Mouse (Mus musculus) v-Abl transformed pro-B cells (cell line): ENCODE data around the gene Pdzd2.

Experiments
- in situ Hi-C, 2 experiments: fragments of 400-800 bp; cut with MboI; formaldehyde crosslinking; loops; one replicate each; pipeline ENCODE4 v1.15.1; 2025; ENCODE audit not compliant: unreplicated experiment in 2 of 2

The Pdzd2 gene

DNA sequence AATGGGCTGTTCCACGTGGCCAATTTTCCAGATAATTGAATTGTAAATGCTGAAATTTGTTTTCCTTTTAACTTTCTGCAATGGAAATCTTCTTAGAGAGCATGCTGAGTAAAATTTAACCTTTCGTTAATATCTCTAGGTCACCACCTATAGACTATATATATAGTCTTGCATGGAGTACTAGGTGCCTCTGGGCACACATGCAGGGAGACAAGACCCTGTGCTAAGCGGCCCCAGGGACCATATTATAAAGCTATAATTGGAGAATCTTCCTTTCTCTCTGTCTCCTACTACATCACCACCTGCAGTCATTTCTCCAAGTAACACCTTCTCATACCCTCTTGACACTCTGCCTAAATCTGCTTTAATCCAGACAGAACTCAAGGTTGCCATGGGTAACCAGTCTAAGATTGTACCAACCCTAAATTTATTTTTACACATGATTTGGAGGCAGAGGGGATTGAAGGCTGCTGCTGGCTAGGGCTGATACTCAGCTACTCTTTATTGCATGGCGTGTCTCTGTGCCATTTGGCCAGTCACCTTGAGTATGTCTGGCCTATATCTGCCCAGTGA, 152.8 kb downstream of the Pdzd2 start:
- in situ Hi-C loops, result loop anchor here (5.0 kb wide), 1 partner anchor 205 kb away; no protein-coding TSS in a partner anchor

- in situ Hi-C loops, result loop anchor here (5.0 kb wide), 1 partner anchor 206 kb away; no protein-coding TSS in a partner anchor
These were observed 153.6 kb downstream of the Pdzd2 start for GRCm38 (mm10) chr15:12586154-12586553.

- in situ Hi-C loops, result no loop called here
These were observed 156.7 kb downstream of the Pdzd2 start for GRCm38 (mm10) chr15:12583051-12583450.

DNA sequence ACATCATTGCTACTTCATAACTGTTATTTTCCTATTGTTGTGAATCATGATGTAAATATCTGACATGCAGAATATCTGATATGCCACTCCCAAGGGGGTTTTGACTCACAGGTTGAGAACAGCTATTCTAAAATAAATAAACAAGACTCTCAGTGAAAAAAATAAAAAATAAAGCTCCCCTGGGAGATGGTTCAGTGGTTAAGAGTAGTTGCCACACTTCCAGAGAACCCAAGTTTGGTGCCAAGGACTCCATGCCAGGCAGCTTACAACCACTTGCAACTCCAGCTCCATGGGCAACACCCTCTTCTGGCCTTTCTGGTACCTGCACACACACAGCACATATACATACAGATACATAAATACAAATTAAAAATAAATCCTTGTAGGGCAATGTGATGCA, 157.3 kb downstream of the Pdzd2 start:
- in situ Hi-C loops, result no loop called here

DNA sequence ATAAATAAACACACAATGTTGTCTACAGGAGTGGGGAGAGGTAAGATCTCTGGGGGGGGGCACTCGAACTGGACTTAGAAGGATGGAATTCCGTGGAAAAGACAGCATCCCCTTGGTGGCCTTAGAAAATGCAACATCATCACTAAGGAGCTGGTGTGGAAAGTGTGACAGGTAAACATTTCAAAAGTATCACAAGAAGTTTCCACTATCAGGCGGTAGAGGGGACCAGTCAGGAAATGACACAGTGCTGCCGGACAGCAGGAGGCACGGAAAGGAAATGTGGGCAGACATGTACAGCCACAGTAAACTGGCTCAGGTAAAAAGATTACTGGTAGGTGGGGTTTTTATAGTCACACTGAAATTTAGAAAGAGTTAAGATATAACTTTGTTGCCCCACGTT, 160.5 kb downstream of the Pdzd2 start:
- in situ Hi-C loops, result loop anchor here (5.0 to 10.0 kb wide), 3 partner anchors 207 to 604 kb away; no protein-coding TSS in a partner anchor

DNA sequence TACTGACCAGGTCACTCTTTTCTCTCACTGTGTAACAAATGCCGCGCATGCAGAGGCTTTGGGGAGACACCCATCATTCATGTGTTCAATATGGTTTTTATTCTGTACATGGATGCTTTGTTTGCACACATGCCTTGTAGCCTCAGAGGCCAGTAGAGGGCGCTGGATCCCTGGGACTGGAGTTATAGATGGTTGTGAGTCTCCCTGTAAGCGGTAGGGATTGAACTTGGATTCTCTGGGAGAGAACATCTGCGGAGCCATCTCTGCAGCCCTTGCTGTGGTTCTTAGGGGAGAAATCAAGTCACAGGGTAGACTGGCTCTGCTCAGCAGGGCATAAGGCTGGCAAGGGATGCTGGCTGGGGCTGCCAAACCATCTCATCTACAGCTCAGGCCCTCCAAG, 161.4 kb downstream of the Pdzd2 start:
- in situ Hi-C loops, result loop anchor here (5.0 to 10.0 kb wide), 3 partner anchors 206 to 603 kb away; no protein-coding TSS in a partner anchor

GRCm38 (mm10) chr15:12577715-12578114, 162.0 kb downstream of the Pdzd2 start:
- in situ Hi-C loops, result loop anchor here (5.0 to 10.0 kb wide), 3 partner anchors 205 to 603 kb away; no protein-coding TSS in a partner anchor

DNA sequence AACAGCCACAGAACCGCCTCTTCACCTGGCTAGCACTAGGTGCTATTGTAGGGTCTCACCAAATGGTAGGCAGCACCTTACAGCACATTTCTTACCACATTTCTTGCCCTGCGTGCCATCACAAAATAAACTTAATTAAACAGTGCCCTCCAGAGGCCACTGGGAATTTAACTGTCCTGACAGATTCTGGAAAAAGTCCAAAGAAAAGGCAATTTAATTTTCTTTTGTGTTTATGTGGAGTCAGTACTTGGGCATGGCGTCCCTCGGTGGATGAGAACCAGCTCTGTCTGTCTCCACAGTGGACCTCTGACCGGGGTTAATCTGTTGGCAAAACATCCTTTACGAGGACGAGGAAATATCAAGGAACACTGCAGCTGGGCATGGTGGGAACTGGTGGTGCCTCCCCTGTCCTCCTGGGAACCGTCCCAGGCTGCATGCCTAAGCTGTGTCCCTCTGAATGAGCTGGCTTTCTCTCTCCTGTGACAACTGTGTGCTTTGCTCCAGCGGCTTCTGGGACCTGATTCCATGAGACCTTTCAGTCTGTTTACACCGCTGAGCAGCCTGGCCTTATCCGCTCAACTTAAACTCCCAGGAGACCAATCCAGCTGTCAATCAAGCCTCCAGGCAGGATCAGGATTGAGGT, 162.5 kb downstream of the Pdzd2 start:
- in situ Hi-C loops, result loop anchor here (5.0 to 10.0 kb wide), 3 partner anchors 205 to 602 kb away; no protein-coding TSS in a partner anchor

DNA sequence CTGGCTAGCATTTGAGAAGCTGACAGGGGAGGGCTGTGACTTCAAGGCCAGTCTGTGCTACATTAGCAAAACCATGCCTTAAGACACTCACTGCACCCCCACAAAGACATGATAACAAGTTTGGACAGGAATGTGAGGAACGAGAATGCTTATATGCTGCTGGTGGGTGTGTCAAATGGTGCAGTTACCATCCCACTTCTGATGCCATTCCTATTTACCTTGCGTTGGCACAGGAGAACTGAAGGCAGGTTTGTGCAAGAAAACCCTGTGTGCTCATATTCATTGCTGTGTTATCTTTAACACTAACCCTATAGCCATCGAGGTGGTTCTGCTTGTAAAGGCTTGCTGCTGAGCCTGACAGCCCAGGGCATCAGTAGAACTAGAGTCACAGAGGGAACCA, 166.1 kb downstream of the Pdzd2 start:
- in situ Hi-C loops, result loop anchor here (5.0 to 10.0 kb wide), 2 partner anchors 376 to 599 kb away; no protein-coding TSS in a partner anchor

- in situ Hi-C loops, result loop anchor here (5.0 to 10.0 kb wide), 2 partner anchors 374 to 596 kb away; no protein-coding TSS in a partner anchor
These were observed 168.6 kb downstream of the Pdzd2 start for GRCm38 (mm10) chr15:12571168-12571567.

DNA sequence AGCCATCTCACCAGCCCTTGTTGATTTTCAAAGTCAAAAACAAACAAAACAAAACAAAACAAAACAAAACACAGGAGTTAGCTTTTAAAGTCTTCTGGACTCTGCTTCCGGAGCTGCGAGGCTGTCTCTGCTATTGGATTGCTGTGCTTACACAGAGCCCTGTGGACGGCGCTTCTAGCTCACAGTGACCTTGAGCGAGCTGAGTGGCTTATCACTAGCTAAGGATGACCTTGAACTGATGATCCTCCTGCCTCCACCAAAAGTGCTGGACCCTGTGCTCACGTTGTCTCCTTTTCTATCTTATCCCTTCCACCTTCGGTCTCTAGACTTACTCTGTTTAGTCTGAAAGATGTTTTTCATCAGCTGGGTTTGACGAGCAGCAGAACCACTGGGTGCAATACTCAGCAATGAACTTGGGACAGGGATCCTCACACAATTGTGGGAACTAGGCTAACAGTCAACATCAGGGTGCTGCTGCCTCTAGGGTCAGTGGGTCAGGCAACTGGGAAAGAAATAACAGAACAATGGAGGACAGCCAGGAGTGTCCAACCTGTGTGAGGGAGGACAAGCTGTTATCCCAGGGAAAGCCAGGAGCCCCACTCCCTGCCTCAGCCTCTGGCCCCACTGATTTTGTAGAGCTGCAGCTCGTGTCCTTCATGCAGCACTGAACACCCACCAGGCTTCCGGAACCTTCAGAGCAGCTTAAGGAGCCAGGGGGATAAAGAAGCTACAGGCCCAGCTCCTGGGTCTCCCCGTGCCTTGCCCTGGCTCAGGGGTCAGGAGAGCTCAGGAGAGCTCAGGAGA, 172.9 kb downstream of the Pdzd2 start:
- in situ Hi-C loops, result loop anchor here in 1 of 2 experiments (10.0 kb wide), 1 partner anchor 452 kb away; the partner anchor contains the start of gene Zfr

- in situ Hi-C loops, result loop anchor here in 1 of 2 experiments (10.0 kb wide), 1 partner anchor 450 kb away; the partner anchor contains the start of gene Zfr
These were observed 174.4 kb downstream of the Pdzd2 start for GRCm38 (mm10) chr15:12565281-12565680.

GRCm38 (mm10) chr15:12560505-12560904, 179.2 kb downstream of the Pdzd2 start:
- in situ Hi-C loops, result loop anchor here in 1 of 2 experiments (10.0 kb wide), 1 partner anchor 446 kb away; the partner anchor contains the start of gene Zfr

GRCm38 (mm10) chr15:12557663-12558436, 181.9 kb downstream of the Pdzd2 start:
- in situ Hi-C loops, result no loop called here

GRCm38 (mm10) chr15:12553211-12553610, 186.5 kb downstream of the Pdzd2 start:
- in situ Hi-C loops, result no loop called here

DNA sequence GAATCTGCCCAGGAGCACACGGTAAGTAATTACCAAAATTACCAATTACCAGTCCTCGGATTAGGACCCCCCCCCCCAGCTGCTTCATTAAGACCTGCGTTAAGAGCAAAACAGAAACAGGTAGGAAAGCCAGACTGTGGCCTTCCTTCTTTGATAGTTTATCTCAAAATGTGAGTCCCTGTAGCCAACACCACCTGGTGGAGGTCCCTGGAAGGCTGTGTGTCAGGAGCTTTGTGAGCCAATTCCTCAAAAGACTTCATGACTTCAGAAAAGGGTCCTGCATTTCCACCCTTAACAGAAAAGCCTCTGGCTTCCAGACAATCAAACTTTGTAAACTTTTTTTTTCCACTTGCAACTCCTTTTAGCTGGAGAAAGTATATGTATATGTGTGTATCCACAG, 188.8 kb downstream of the Pdzd2 start:
- in situ Hi-C loops, result no loop called here

- in situ Hi-C loops, result no loop called here
These were observed 189.3 kb downstream of the Pdzd2 start for GRCm38 (mm10) chr15:12550376-12550775.

DNA sequence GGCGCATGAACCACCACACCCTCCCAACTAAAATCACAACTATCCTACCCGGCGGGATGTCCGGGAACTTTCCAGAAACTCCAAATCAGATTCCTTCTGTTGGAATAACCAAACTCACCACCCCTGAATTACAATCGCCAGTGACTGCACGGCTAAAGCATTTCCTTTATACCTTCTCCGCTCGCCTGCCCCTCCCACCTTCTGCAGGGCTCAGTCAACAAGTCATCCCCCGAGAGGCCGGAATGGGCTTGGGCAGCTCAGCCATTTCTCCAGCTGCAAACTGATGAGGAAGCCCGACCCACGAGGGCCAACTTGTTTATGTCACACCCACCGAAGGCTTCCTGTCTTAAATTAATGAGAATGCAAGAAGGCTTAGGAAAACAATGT, 189.8 kb downstream of the Pdzd2 start:
- in situ Hi-C loops, result no loop called here

DNA sequence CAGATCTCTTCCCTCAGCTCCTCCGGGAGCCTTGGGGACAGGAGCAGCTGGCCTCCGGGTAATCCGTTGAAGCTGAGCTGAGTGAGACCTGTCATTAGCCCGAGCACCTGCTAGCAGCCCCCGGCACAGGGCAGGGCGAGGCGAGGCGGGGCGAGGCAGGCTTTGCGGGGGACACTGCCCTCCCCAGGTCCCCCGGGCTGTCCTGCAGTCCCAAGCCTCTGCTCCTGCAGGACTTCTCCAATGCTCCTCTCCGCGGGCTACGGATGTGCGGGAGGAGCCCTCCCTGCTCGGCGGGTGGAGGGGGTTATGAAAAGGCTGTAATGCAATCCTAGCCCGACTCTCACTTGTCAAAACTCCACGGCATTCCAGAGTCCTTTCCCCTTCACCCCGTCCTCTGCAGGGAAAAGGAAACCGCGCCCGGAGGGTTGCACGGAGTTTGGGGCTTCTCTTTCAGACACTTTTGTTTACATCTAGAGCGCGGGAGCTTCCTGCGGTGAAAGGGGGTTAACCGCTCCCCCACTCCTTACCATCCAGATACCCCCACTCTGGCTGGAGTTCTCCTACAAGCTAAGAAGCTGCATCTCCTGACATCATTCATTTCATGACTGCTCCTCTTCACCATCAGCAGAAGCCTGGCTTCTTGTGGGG, 190.3 kb downstream of the Pdzd2 start:
- in situ Hi-C loops, result no loop called here

- in situ Hi-C loops, result no loop called here
These were observed 191.0 kb downstream of the Pdzd2 start for GRCm38 (mm10) chr15:12548696-12549095.
